Comparison of ENCODE assay signal across 14 mouse cellular contexts in genomic region chr4:139590446-139590845, GRCm38 (mm10). TPM values are rescaled to one million over a fixed set of nuclear protein-coding genes. Genes with fewer than 3 reads are reported as not detected.
DNase-seq lines count a peak whose midpoint lies in the region; ATAC-seq lines count a peak whose summit lies in the region.
"Had no signal": no experiment of that assay in that cellular context is flagged by ENCODE, and none has a peak within 500 bp of the region (broad histone marks: within the 10 kb centered on the region; RNA-seq: fewer than 3 reads in every experiment).

No protein-coding gene starts in this region.

- no peaks in the 10 kb centered on the region for H3K36me3 ChIP-seq in forebrain, embryonic 13.5 days (ENCODE audit: poor library complexity, severe bottlenecking)
- no peaks in the 10 kb centered on the region for H3K36me3 ChIP-seq in forebrain, embryonic 14.5 days (ENCODE audit: control insufficient read depth, insufficient read depth, low read length)
- H3K36me3 ChIP-seq in embryonic facial prominence, embryonic 10.5 days (replicated peaks) = no peaks in the 10 kb centered on the region
- no peaks in the 10 kb centered on the region for H3K36me3 ChIP-seq in midbrain, embryonic 14.5 days (ENCODE audit: control insufficient read depth, insufficient read depth, low read length)
- H3K36me3 ChIP-seq: intestine, embryonic 15.5 days; lung, embryonic 15.5 days had no signal

- no peak for ATAC-seq in forebrain, embryonic 13.5 days
- no peak for ATAC-seq in forebrain, embryonic 14.5 days
- peak; percentile 57; the same call in 1 of the 2 replicates for ATAC-seq in cerebellum, adult (ENCODE audit: insufficient number of reproducible peaks, low FRiP score, low TSS enrichment)
- ATAC-seq in midbrain, embryonic 14.5 days (ENCODE audit: low FRiP score, low TSS enrichment) = no peak
- ATAC-seq: intestine, embryonic 15.5 days; Patski had no signal

- peaks cover 18% of the 10 kb centered on the region for H3K4me1 ChIP-seq in forebrain, embryonic 13.5 days
- no peaks in the 10 kb centered on the region for H3K4me1 ChIP-seq in forebrain, embryonic 14.5 days (ENCODE audit: control insufficient read depth, insufficient read depth, low read length)
- peaks cover 85% of the 10 kb centered on the region for H3K4me1 ChIP-seq in embryonic facial prominence, embryonic 10.5 days
- H3K4me1 ChIP-seq in midbrain, embryonic 14.5 days (ENCODE audit: control insufficient read depth, insufficient read depth, low read length) = peaks cover 7% of the 10 kb centered on the region

- H3K4me3 ChIP-seq in forebrain, embryonic 13.5 days = no peak overlapping the region
- no peak overlapping the region for H3K4me3 ChIP-seq in forebrain, embryonic 14.5 days (ENCODE audit: low read depth, low read length)
- H3K4me3 ChIP-seq in embryonic facial prominence, embryonic 10.5 days = no peak overlapping the region
- H3K4me3 ChIP-seq in midbrain, embryonic 14.5 days (replicated peaks; ENCODE audit: low read depth, low read length) = no peak overlapping the region
- H3K4me3 ChIP-seq: intestine, embryonic 15.5 days; lung, embryonic 15.5 days had no signal

- WGBS in forebrain, embryonic 13.5 days = 44% methylated on average over 4 of the region's 4 CpGs
- 42% methylated on average over 4 of the region's 4 CpGs for WGBS in forebrain, embryonic 14.5 days
- WGBS in embryonic facial prominence, embryonic 10.5 days = 24% methylated on average over 4 of the region's 4 CpGs
- WGBS in midbrain, embryonic 14.5 days = 34% methylated on average over 4 of the region's 4 CpGs

- no peaks in the 10 kb centered on the region for H3K9me3 ChIP-seq in forebrain, embryonic 13.5 days (replicated peaks)
- no peaks in the 10 kb centered on the region for H3K9me3 ChIP-seq in forebrain, embryonic 14.5 days (replicated peaks; ENCODE audit: control insufficient read depth, low read length)
- no peaks in the 10 kb centered on the region for H3K9me3 ChIP-seq in embryonic facial prominence, embryonic 10.5 days
- no peaks in the 10 kb centered on the region for H3K9me3 ChIP-seq in midbrain, embryonic 14.5 days (ENCODE audit: control insufficient read depth, low read length)
- H3K9me3 ChIP-seq: intestine, embryonic 15.5 days; lung, embryonic 15.5 days had no signal

- peak overlapping the region; percentile 21; the same call in 1 of the 2 replicates for H3K27ac ChIP-seq in forebrain, embryonic 13.5 days
- H3K27ac ChIP-seq in forebrain, embryonic 14.5 days (ENCODE audit: low read depth, low read length) = no peak overlapping the region
- H3K27ac ChIP-seq in embryonic facial prominence, embryonic 10.5 days (replicated peaks) = peak overlapping the region; percentile 70
- peak overlapping the region; percentile 52; the same call in 1 of the 2 replicates for H3K27ac ChIP-seq in midbrain, embryonic 14.5 days (replicated peaks; ENCODE audit: low read depth, low read length)
- H3K27ac ChIP-seq: intestine, embryonic 15.5 days; lung, embryonic 15.5 days had no signal

- no peak overlapping the region for H3K4me2 ChIP-seq in forebrain, embryonic 13.5 days
- H3K4me2 ChIP-seq in forebrain, embryonic 14.5 days (ENCODE audit: low read length) = no peak overlapping the region
- no peak overlapping the region for H3K4me2 ChIP-seq in midbrain, embryonic 14.5 days (ENCODE audit: low read length)
- H3K4me2 ChIP-seq: intestine, embryonic 15.5 days; lung, embryonic 15.5 days had no signal

- H3K9ac ChIP-seq in forebrain, embryonic 13.5 days = no peak overlapping the region
- no peak overlapping the region for H3K9ac ChIP-seq in forebrain, embryonic 14.5 days (ENCODE audit: low read length)
- H3K9ac ChIP-seq in midbrain, embryonic 14.5 days (replicated peaks; ENCODE audit: low read length) = no peak overlapping the region
- H3K9ac ChIP-seq: intestine, embryonic 15.5 days; lung, embryonic 15.5 days had no signal

- no peak for DNase-seq in forebrain, embryonic 14.5 days (ENCODE audit: low spot score)
- peak; percentile 69 for DNase-seq in embryonic facial prominence, embryonic 10.5 days (ENCODE audit: low spot score)
- DNase-seq in midbrain, embryonic 14.5 days = peak; percentile 49
- DNase-seq in lung, postnatal 36 days = no peak
- DNase-seq in right cerebral cortex, postnatal 14 days = no peak
- DNase-seq in left cerebral cortex, adult 9 months (ENCODE audit: low spot score in 2 of 2) = no peak
- DNase-seq: adrenal gland, postnatal 25 days; layer of hippocampus, adult 9-11 months had no signal

- H3K27me3 ChIP-seq in forebrain, embryonic 13.5 days = no peaks in the 10 kb centered on the region
- no peaks in the 10 kb centered on the region for H3K27me3 ChIP-seq in forebrain, embryonic 14.5 days (replicated peaks; ENCODE audit: control insufficient read depth, insufficient read depth, low read length)
- H3K27me3 ChIP-seq in embryonic facial prominence, embryonic 10.5 days (replicated peaks; ENCODE audit: low read depth, poor library complexity, severe bottlenecking) = no peaks in the 10 kb centered on the region
- H3K27me3 ChIP-seq in midbrain, embryonic 14.5 days (ENCODE audit: control insufficient read depth, insufficient read depth, low read length) = no peaks in the 10 kb centered on the region
- H3K27me3 ChIP-seq: intestine, embryonic 15.5 days; lung, embryonic 15.5 days; Patski had no signal

RNA-seq across cellular contexts. Expression of gene Gm21969, which starts 12.5 kb away (rescaled TPM):
- polyA plus RNA-seq in forebrain, embryonic 13.5 days (2015; fragmentation: Nextera tagmentation; extraction: Ambion mirVana) = not detected in 2 replicates
- not detected in 2 replicates for polyA plus RNA-seq in forebrain, embryonic 14.5 days (2014; fragmentation: Nextera tagmentation; extraction: Ambion mirVana)
- not detected in 2 replicates for polyA plus RNA-seq in embryonic facial prominence, embryonic 10.5 days (2016; fragmentation: Nextera tagmentation; extraction: Ambion mirVana)
- not detected in 2 replicates for polyA plus RNA-seq in midbrain, embryonic 14.5 days (2014; fragmentation: Nextera tagmentation; extraction: Ambion mirVana)
- polyA plus RNA-seq: intestine, embryonic 15.5 days; lung, embryonic 15.5 days; neural tube, embryonic 14.5 days; Patski had no signal

RNA-seq across cellular contexts. Expression of gene Aldh4a1, which starts 32.2 kb away (rescaled TPM):
- 20.9 and 21.1 TPM in 2 replicates for polyA plus RNA-seq in forebrain, embryonic 13.5 days (2015; fragmentation: Nextera tagmentation; extraction: Ambion mirVana)
- 18.6 and 21.6 TPM in 2 replicates for polyA plus RNA-seq in forebrain, embryonic 14.5 days (2014; fragmentation: Nextera tagmentation; extraction: Ambion mirVana)
- 24.4 and 25.1 TPM in 2 replicates for polyA plus RNA-seq in embryonic facial prominence, embryonic 10.5 days (2016; fragmentation: Nextera tagmentation; extraction: Ambion mirVana)
- polyA plus RNA-seq in midbrain, embryonic 14.5 days (2014; fragmentation: Nextera tagmentation; extraction: Ambion mirVana) = 14.1 and 15.2 TPM in 2 replicates

Comparison
In these comparisons a context has a peak if more than half of its experiments do, and no peak if none do; other contexts are left out.
1. DNase-seq: peak in embryonic facial prominence, embryonic 10.5 days (single experiment) and midbrain, embryonic 14.5 days (single experiment); none in forebrain, embryonic 14.5 days (single experiment), lung, postnatal 36 days (single experiment), right cerebral cortex, postnatal 14 days (single experiment) and left cerebral cortex, adult 9 months (0 of 2).